Mouse (Mus musculus) lung, postnatal 0 days (tissue): ENCODE data around the gene Tmem104. TPM values are rescaled to one million over a fixed set of nuclear protein-coding genes. Genes with fewer than 3 reads are reported as not detected.

ENCODE experiments used
- ATAC-seq: fragments of 200-750 bp; cut with Nextera tagmentation; 2 replicates; pipeline ENCODE4 v1.8.0; 2017; ENCODE audit warnings: moderate library complexity
- DNase-seq: peaks from one replicate; pipeline ENCODE4 v3.0.0-alpha.2; 2016; ENCODE audit warnings: low spot score
- H3K27ac ChIP-seq: fragments of 300-500 bp; sonication (generic); 2 replicates; pipeline ENCODE4 v1.5.1; 2014; ENCODE audit warnings: antibody characterized with exemption, mild to moderate bottlenecking, low read length, mixed read lengths
- H3K27me3 ChIP-seq: fragments of 300-500 bp; sonication (generic); replicated peaks from 2 replicates; pipeline ENCODE4 v1.6.1; 2014; ENCODE audit warnings: low read length, mixed read lengths; ENCODE audit not compliant: insufficient read depth
- H3K36me3 ChIP-seq: fragments of 300-500 bp; sonication (generic); 2 replicates; pipeline ENCODE4 v1.6.1; 2014; ENCODE audit warnings: low read length, mixed read lengths; ENCODE audit not compliant: insufficient read depth
- H3K4me1 ChIP-seq: fragments of 300-500 bp; sonication (generic); 2 replicates; pipeline ENCODE4 v1.6.1; 2014; ENCODE audit warnings: antibody characterized with exemption, low read depth, low read length, mixed read lengths; ENCODE audit not compliant: insufficient read depth
- H3K4me2 ChIP-seq: fragments of 300-500 bp; sonication (generic); replicated peaks from 2 replicates; pipeline ENCODE4 v1.6.1; 2014; ENCODE audit warnings: low read depth, mild to moderate bottlenecking, low read length, moderate library complexity, mixed read lengths
- H3K4me3 ChIP-seq: fragments of 300-500 bp; sonication (generic); 2 replicates; pipeline ENCODE4 v1.5.1; 2014; ENCODE audit warnings: low read depth, low read length
- H3K9ac ChIP-seq: fragments of 300-500 bp; sonication (generic); replicated peaks from 2 replicates; pipeline ENCODE4 v1.6.1; 2014; ENCODE audit warnings: low read depth, mild to moderate bottlenecking
- H3K9me3 ChIP-seq: fragments of 300-500 bp; sonication (generic); 2 replicates; pipeline ENCODE4 v1.6.1; 2016; ENCODE audit warnings: low read length, mixed read lengths
- CTCF ChIP-seq: IDR thresholded peaks from 2 replicates; pipeline ENCODE4 v1.5.1; 2016; ENCODE audit warnings: antibody characterized with exemption, mild to moderate bottlenecking
- EP300 ChIP-seq: IDR thresholded peaks from 2 replicates; pipeline ENCODE4 v1.6.1; 2016; ENCODE audit warnings: antibody characterized with exemption, mild to moderate bottlenecking, control low read depth
- WGBS: fragments of 180-500 bp; shearing (Covaris S2); extraction: QIAGEN DNeasy Blood & Tissue Kit; methylation state at CpG from one replicate; pipeline ENCODE4 v1.1.7; 2014; 5-methylcytosine and 5-hydroxymethylcytosine counted together
- polyA plus RNA-seq: library from polyadenylated mRNA; unstranded; fragments of >200 nt; fragmentation: Nextera tagmentation; extraction: Ambion mirVana; gene quantifications from 2 replicates; pipeline ENCODE4 v1.2.1, GENCODE M21; 2015

The Tmem104 gene
- polyA plus RNA-seq, 1 experiment from 2014 or later, result 9.6 TPM

DNA sequence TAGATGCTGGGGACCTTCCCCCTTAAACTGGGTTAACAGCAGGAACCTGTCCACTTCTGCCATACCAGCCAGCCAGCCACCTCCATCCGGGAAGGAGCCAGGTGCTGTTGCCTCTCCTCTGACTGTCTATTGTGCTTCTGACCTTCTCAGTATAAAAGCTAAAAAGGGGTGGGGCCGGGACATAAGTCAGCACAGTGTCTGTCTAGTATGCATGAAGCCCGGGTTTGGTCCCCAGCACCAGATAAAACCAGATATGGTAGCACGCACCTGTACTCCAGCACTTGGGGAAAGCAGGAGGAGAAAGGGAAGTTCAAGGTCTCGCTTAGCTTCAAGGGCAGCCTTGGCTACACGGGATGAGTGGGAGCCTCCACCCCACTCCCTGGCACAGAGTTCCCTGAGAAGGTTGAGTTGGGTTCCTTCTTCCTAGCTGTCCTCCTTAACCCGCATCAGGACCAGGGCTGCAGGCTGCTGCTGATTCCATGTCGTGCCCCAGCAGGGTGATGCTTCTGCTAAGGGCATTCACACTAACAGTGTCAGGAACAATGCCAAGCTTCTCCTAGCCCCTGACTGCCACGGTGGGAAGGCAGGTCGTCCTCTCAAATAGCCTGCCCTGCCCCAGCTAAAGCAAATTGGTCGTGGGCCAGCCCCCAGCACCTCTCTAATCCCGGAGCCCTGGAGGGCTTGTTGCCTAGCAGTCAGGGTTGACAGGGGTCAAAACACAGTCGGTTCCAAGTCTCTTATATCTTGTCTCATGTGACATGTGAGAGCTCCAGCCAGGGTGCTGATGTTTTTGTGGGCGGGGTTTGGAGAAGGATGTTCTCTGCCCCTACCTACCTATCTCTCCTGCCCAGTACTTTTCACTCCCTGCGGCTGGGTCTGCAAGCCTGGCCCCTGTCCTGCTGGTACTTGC, 42.0 kb downstream of the Tmem104 start:
- ATAC-seq (no peak), DNase-seq (no peak)

DNA sequence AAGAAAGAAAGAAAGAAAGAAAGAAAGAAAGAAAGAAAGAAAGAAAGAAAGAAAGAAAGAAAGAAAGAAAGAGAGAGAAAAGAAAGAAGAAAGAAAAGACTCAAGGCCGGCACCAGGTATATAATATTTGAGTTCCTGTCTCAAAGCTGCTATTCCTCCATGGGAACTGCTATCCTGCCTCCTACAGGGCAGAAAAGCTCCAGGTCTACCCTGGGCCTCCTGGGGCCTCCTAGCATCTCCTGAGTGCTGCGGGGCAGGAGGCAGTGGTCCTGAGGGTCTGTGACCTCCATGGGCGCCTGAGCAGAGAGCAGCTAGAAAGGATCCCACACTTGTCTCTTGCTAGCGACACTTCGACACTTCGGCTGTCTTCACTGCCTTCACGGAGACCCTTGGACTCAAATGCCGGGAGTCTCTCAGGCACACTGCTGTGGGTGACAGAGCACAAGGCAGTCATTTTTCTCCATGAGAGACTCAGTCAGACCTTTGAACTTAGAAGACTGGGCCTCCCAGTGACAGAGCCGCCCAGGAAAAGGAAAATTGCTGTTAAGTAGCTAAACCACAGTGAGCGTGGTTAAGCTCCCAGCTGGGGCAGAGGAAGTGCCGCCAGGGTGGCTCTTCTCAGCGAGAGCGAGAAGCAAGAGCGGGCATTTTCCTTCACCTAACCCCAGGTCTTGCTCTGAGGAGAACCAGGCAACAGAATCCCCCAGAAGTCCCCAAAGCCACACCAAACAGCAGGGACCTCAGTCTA, 44.1 kb downstream of the Tmem104 start:
- ATAC-seq, result no peak
- no peaks in the 10 kb centered on the region for H3K4me1 ChIP-seq

More for the DNA sequence above, 42.0 kb downstream of the Tmem104 start:
- Histone ChIP-seq H3K27ac (no peak overlapping the region), H3K36me3 (no peaks in the 10 kb centered on the region), H3K4me3 (no peak overlapping the region), H3K9ac (no peak overlapping the region), H3K9me3 (no peaks in the 10 kb centered on the region), H3K27me3 (no peaks in the 10 kb centered on the region), H3K4me2 (no peak overlapping the region), H3K4me1 (no peaks in the 10 kb centered on the region)
- 54% methylated on average over 15 of the region's 15 CpGs for WGBS
- TF ChIP-seq EP300 (no peak), CTCF (no peak)

DNA sequence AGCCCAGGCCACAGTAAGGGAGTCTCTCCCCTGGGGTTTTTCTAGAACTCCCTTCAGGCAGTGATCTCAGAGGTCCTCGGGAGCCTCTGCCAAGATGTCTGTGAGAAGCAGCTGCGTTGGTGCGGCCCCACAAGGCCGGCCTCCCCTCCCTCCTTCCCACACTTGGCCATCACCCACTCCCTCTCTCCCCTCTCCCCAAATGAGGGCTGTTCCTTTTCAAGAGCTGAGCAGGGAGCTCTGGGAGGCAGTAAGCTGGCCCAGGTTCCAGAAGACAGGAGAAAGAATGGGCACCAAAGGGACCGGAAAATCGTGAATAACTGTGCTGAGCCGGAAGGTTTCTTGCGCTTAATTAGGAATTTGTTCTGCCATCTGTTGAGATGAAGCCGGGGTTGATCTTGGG, 44.6 kb downstream of the Tmem104 start:
- H3K27ac ChIP-seq, result peak overlapping the region; percentile 32; the same call in 1 of the 2 replicates
- no peak; the same call in 1 of the 2 replicates for ATAC-seq
- TF ChIP-seq EP300 (no peak), CTCF (no peak)
- H3K36me3 ChIP-seq, result no peaks in the 10 kb centered on the region
- H3K9me3 ChIP-seq, result no peaks in the 10 kb centered on the region
- H3K27me3 ChIP-seq, result no peaks in the 10 kb centered on the region
- no peaks in the 10 kb centered on the region for H3K4me1 ChIP-seq
- DNase-seq, result no peak
- no peak overlapping the region for H3K4me3 ChIP-seq
- H3K4me2 ChIP-seq, result no peak overlapping the region
- H3K9ac ChIP-seq, result no peak overlapping the region
- 66% methylated on average over 9 of the region's 9 CpGs for WGBS

More for the DNA sequence above, 44.1 kb downstream of the Tmem104 start:
- TF ChIP-seq CTCF (no peak), EP300 (no peak)
- peak overlapping the region; percentile 32; the same call in 1 of the 2 replicates for H3K27ac ChIP-seq
- no peak overlapping the region for H3K9ac ChIP-seq
- no peaks in the 10 kb centered on the region for H3K36me3 ChIP-seq
- no peaks in the 10 kb centered on the region for H3K27me3 ChIP-seq
- no peak for DNase-seq
- H3K4me2 ChIP-seq, result no peak overlapping the region
- H3K9me3 ChIP-seq, result no peaks in the 10 kb centered on the region
- no peak overlapping the region for H3K4me3 ChIP-seq
- WGBS, result 58% methylated on average over 14 of the region's 14 CpGs

DNA sequence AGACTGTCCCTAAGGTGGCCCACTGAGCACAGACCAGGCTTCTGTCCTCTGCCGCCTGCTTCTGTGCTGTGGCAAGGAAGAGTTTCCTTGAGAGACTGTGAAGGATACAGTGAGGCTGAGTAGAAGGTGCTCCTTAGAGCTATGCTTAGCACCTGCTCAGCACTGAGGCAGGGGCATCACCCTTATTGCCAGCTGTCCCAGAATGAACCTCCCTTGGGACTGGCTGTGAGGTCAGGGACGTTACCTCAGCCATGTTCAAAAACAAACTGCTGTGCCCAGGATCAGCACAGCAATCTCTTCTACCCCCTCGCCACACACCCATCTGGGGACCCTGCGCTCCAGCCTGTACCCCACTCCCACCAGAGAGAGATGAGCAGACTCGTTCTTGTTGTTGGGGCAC, 45.6 kb downstream of the Tmem104 start:
- Histone ChIP-seq H3K36me3 (no peaks in the 10 kb centered on the region), H3K4me2 (no peak overlapping the region), H3K9ac (no peak overlapping the region), H3K4me3 (no peak overlapping the region), H3K27ac (no peak overlapping the region), H3K4me1 (no peaks in the 10 kb centered on the region), H3K27me3 (no peaks in the 10 kb centered on the region), H3K9me3 (no peaks in the 10 kb centered on the region)
- DNase-seq (no peak), ATAC-seq (no peak)
- WGBS, result 91% methylated on average over 5 of the region's 5 CpGs
- TF ChIP-seq EP300, result no peak
- no peak for TF ChIP-seq CTCF

DNA sequence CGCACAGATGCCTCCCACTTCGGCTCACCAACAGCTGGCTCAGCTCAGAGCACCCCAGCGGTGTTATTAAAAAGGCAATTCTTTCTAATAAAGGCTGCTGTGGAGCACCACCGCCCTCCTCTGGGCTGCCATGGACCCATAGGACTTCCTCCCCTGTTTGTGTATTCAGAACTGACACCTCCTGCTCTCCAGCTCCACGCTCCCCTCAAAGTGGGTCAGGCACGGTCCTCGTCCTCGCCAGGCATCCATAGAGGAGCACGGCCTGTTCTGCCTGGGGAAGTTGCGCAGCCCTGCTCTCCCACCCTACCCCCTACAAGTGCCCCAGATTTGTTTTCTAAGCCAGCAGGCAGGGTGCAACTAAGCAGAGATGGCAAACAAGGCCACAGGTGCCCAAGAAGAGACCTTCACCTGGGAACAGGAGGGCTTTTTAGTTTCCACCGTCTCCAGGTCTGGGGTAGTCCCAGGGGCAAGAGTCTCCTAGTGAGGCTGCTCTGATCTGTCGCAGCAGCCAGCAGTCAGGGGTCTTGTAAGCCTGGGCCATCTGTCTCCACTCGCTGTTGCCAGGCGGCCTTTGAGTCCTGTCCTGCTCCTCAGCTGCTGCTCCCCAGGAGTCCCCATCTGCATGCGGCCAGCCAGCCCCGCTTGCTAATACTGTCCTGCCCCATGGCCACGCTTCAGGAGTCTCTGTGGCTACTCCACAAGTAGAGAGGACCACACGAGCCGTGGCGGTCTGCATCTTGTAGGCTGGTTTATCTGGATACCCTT, 46.4 kb downstream of the Tmem104 start:
- no peaks in the 10 kb centered on the region for H3K36me3 ChIP-seq
- ATAC-seq (peak; percentile 42; the same call in 1 of the 2 replicates), DNase-seq (no peak)
- no peak overlapping the region for H3K4me2 ChIP-seq
- no peaks in the 10 kb centered on the region for H3K4me1 ChIP-seq
- H3K27me3 ChIP-seq, result no peaks in the 10 kb centered on the region
- 74% methylated on average over 20 of the region's 20 CpGs for WGBS
- TF ChIP-seq EP300, result no peak
- TF ChIP-seq CTCF, result peak; percentile 61
- H3K27ac ChIP-seq, result no peak overlapping the region
- H3K9ac ChIP-seq, result no peak overlapping the region
- H3K9me3 ChIP-seq, result no peaks in the 10 kb centered on the region
- H3K4me3 ChIP-seq, result no peak overlapping the region
